Mouse (Mus musculus) heart, adult 2 months (tissue): ENCODE results near the gene Tifab. TPM values are rescaled to one million over a fixed set of nuclear protein-coding genes. Genes with fewer than 3 reads are reported as not detected.

Source experiments
- DNase-seq, 2 experiments: peaks; one replicate each; pipeline ENCODE4 v3.0.0; 2021
- H3K27ac ChIP-seq: fragments of 200-600 bp; 2 replicates; pipeline ENCODE4 v1.8.1; 2022
- H3K27me3 ChIP-seq: fragments of 200-500 bp; 2 replicates; pipeline ENCODE4 v1.6.1; 2012; ENCODE audit warnings: mild to moderate bottlenecking, low read length, inconsistent platforms, mixed read lengths; ENCODE audit not compliant: control insufficient read depth, insufficient read depth
- H3K36me3 ChIP-seq: fragments of 200-500 bp; 2 replicates; pipeline ENCODE4 v1.6.1; 2012; ENCODE audit warnings: low read length, inconsistent platforms; ENCODE audit not compliant: control insufficient read depth, insufficient read depth
- H3K4me1 ChIP-seq: fragments of 200-500 bp; 2 replicates; pipeline ENCODE4 v1.6.1; 2011; ENCODE audit warnings: low read length; ENCODE audit not compliant: control insufficient read depth, insufficient read depth
- H3K4me3 ChIP-seq: fragments of 200-600 bp; 2 replicates; pipeline ENCODE4 v1.8.1; 2022
- H3K79me2 ChIP-seq: fragments of 200-500 bp; replicated peaks from 2 replicates; pipeline ENCODE4 v1.6.1; 2012; ENCODE audit warnings: mild to moderate bottlenecking, inconsistent platforms, low read length, moderate library complexity, mixed read lengths; ENCODE audit not compliant: control insufficient read depth, insufficient read depth
- H3K9ac ChIP-seq: fragments of 200-500 bp; 2 replicates; pipeline ENCODE4 v1.6.1; 2012; ENCODE audit warnings: low read depth, mild to moderate bottlenecking, control low read depth, inconsistent platforms, low read length, mixed read lengths
- CTCF ChIP-seq: fragments of 200-600 bp; IDR thresholded peaks from 2 replicates; pipeline ENCODE4 v1.8.1; 2022; ENCODE audit warnings: antibody characterized with exemption, mild to moderate bottlenecking, moderate library complexity
- EP300 ChIP-seq: fragments of 200-500 bp; IDR thresholded peaks from 2 replicates; pipeline ENCODE4 v1.6.1; 2011; ENCODE audit warnings: low read depth, low read length, control low read depth; ENCODE audit not compliant: insufficient read depth
- POLR2A ChIP-seq: fragments of 200-500 bp; IDR thresholded peaks from 2 replicates; pipeline ENCODE4 v1.6.1; 2011; ENCODE audit warnings: mild to moderate bottlenecking, low read depth, low read length, control low read depth; ENCODE audit not compliant: insufficient read depth
- WGBS: fragments of 180-500 bp; shearing (Covaris S2); methylation state at CpG from one replicate; pipeline ENCODE4 v1.1.7; 2018; 5-methylcytosine and 5-hydroxymethylcytosine counted together
- intact Hi-C: fragments of 180-260 bp; cut with DNase I; formaldehyde crosslinking; loops from one replicate; pipeline ENCODE4 v1.15.1; 2025
- polyA plus RNA-seq: library from polyadenylated mRNA; depleted of rRNA; stranded (reverse); fragments of >200 nt; gene quantifications from 2 replicates; pipeline ENCODE4 v1.2.3, GENCODE M21; 2012
- total RNA-seq, 2 experiments: library from RNA; stranded (reverse); gene quantifications; 2 replicates each; pipeline ENCODE4 v1.2.3; 2021

The Tifab gene
- total and polyA plus RNA-seq, 3 experiments = 1.1 to 2.1 (median 1.2) TPM

GRCm38 (mm10) chr13:56172106-56172505 is 6.6 kb downstream of the Tifab start:
- Histone ChIP-seq H3K4me1 (peaks cover 3% of the 10 kb centered on the region), H3K36me3 (no peaks in the 10 kb centered on the region), H3K27ac (no peak overlapping the region), H3K27me3 (no peaks in the 10 kb centered on the region), H3K79me2 (no peaks in the 10 kb centered on the region), H3K9ac (no peak overlapping the region), H3K4me3 (no peak overlapping the region)
- intact Hi-C loops = no loop called here
- TF ChIP-seq EP300 (no peak), CTCF (no peak), POLR2A (no peak)
- WGBS = 78% methylated on average over 7 of the region's 7 CpGs
- DNase-seq = no peak

GRCm38 (mm10) chr13:56168403-56168781 is 10.3 kb downstream of the Tifab start:
- Histone ChIP-seq H3K79me2 (no peaks in the 10 kb centered on the region), H3K4me3 (no peak overlapping the region), H3K27me3 (no peaks in the 10 kb centered on the region), H3K36me3 (no peaks in the 10 kb centered on the region), H3K9ac (no peak overlapping the region), H3K4me1 (peaks cover 5% of the 10 kb centered on the region), H3K27ac (no peak overlapping the region)
- intact Hi-C loops = no loop called here
- no peak for DNase-seq
- TF ChIP-seq POLR2A (no peak), CTCF (no peak), EP300 (no peak)
- WGBS = 85% methylated on average over 3 of the region's 3 CpGs

GRCm38 (mm10) chr13:56167446-56168402 is 11.0 kb downstream of the Tifab start:
- intact Hi-C loops = no loop called here
- H3K27me3 ChIP-seq = no peaks in the 10 kb centered on the region
- no peak overlapping the region for H3K4me3 ChIP-seq
- TF ChIP-seq EP300 (no peak), CTCF (peak; percentile 72), POLR2A (no peak)
- DNase-seq = no peak
- 33% methylated on average over 12 of the region's 14 CpGs for WGBS
- H3K27ac ChIP-seq = no peak overlapping the region
- peaks cover 2% of the 10 kb centered on the region for H3K4me1 ChIP-seq
- no peak overlapping the region for H3K9ac ChIP-seq
- no peaks in the 10 kb centered on the region for H3K79me2 ChIP-seq
- H3K36me3 ChIP-seq = no peaks in the 10 kb centered on the region

- H3K4me3 ChIP-seq = no peak overlapping the region
- no peak for DNase-seq
- no peaks in the 10 kb centered on the region for H3K79me2 ChIP-seq
- H3K27ac ChIP-seq = no peak overlapping the region
- H3K9ac ChIP-seq = no peak overlapping the region
- H3K36me3 ChIP-seq = no peaks in the 10 kb centered on the region
- WGBS = 84% methylated on average over 11 of the region's 11 CpGs
- TF ChIP-seq CTCF = no peak
- TF ChIP-seq POLR2A = no peak
- no peak for TF ChIP-seq EP300
- H3K27me3 ChIP-seq = no peaks in the 10 kb centered on the region
- intact Hi-C loops = no loop called here
- peaks cover 2% of the 10 kb centered on the region for H3K4me1 ChIP-seq
Observed at GRCm38 (mm10) chr13:56165561-56165960, 13.1 kb downstream of the Tifab start.

GRCm38 (mm10) chr13:56164372-56164771 is 14.3 kb downstream of the Tifab start:
- intact Hi-C loops = no loop called here
- DNase-seq = no peak
- TF ChIP-seq POLR2A (no peak), EP300 (no peak), CTCF (no peak)
- no peak overlapping the region for H3K4me3 ChIP-seq
- 84% methylated on average over 3 of the region's 3 CpGs for WGBS
- peaks cover 2% of the 10 kb centered on the region for H3K4me1 ChIP-seq
- no peaks in the 10 kb centered on the region for H3K79me2 ChIP-seq
- no peaks in the 10 kb centered on the region for H3K27me3 ChIP-seq
- no peak overlapping the region for H3K27ac ChIP-seq
- H3K9ac ChIP-seq = no peak overlapping the region
- no peaks in the 10 kb centered on the region for H3K36me3 ChIP-seq

GRCm38 (mm10) chr13:56163751-56164150 is 14.9 kb downstream of the Tifab start:
- H3K36me3 ChIP-seq = no peaks in the 10 kb centered on the region
- intact Hi-C loops = no loop called here
- 25% methylated on average over 6 of the region's 6 CpGs for WGBS
- no peak overlapping the region for H3K9ac ChIP-seq
- no peak overlapping the region for H3K27ac ChIP-seq
- peak; percentile 60 to 67 for DNase-seq
- peaks cover 2% of the 10 kb centered on the region for H3K4me1 ChIP-seq
- no peaks in the 10 kb centered on the region for H3K27me3 ChIP-seq
- no peak overlapping the region for H3K4me3 ChIP-seq
- TF ChIP-seq EP300 = no peak
- no peak for TF ChIP-seq CTCF
- TF ChIP-seq POLR2A = no peak
- H3K79me2 ChIP-seq = no peaks in the 10 kb centered on the region
